Mouse (Mus musculus) intestine, postnatal 0 days (tissue): Measurements from ENCODE around the gene Agpat2. TPM values are rescaled to one million over a fixed set of nuclear protein-coding genes. Genes with fewer than 3 reads are reported as not detected.

Experiments used
- ATAC-seq: fragments of 200-750 bp; cut with Nextera tagmentation; 2 replicates; pipeline ENCODE4 v1.8.0; 2017; ENCODE audit warnings: mild to moderate bottlenecking, moderate TSS enrichment, moderate library complexity
- H3K27ac ChIP-seq: fragments of 300-500 bp; sonication (generic); 2 replicates; pipeline ENCODE4 v1.5.1; 2014; ENCODE audit warnings: mild to moderate bottlenecking, low read depth, low read length, moderate library complexity
- H3K27me3 ChIP-seq: fragments of 300-500 bp; sonication (generic); replicated peaks from 2 replicates; pipeline ENCODE4 v1.6.1; 2014; ENCODE audit warnings: low read length, mixed read lengths; ENCODE audit not compliant: control insufficient read depth, insufficient read depth
- H3K36me3 ChIP-seq: fragments of 300-500 bp; sonication (generic); 2 replicates; pipeline ENCODE4 v1.6.1; 2014; ENCODE audit warnings: mild to moderate bottlenecking, moderate library complexity; ENCODE audit not compliant: control insufficient read depth, insufficient read depth
- H3K4me1 ChIP-seq: fragments of 300-500 bp; sonication (generic); replicated peaks from 2 replicates; pipeline ENCODE4 v1.6.1; 2014; ENCODE audit warnings: antibody characterized with exemption, low read length, mixed read lengths; ENCODE audit not compliant: control insufficient read depth, insufficient read depth
- H3K4me2 ChIP-seq: fragments of 300-500 bp; sonication (generic); replicated peaks from 2 replicates; pipeline ENCODE4 v1.6.1; 2014; ENCODE audit warnings: low read depth, mild to moderate bottlenecking, moderate library complexity
- H3K4me3 ChIP-seq: fragments of 300-500 bp; sonication (generic); 2 replicates; pipeline ENCODE4 v1.5.1; 2014; ENCODE audit warnings: low read depth, low read length
- H3K9ac ChIP-seq: fragments of 300-500 bp; sonication (generic); 2 replicates; pipeline ENCODE4 v1.6.1; 2014; ENCODE audit warnings: mild to moderate bottlenecking, low read depth, low read length
- H3K9me3 ChIP-seq: fragments of 300-500 bp; sonication (generic); 2 replicates; pipeline ENCODE4 v1.6.1; 2016; ENCODE audit warnings: mixed run types; ENCODE audit not compliant: control insufficient read depth
- CTCF ChIP-seq: sonication (generic); IDR thresholded peaks from 2 replicates; pipeline ENCODE4 v1.5.1; 2016; ENCODE audit warnings: low read depth, mild to moderate bottlenecking, control low read depth, antibody characterized with exemption, moderate library complexity
- WGBS: fragments of 180-500 bp; shearing (Covaris S2); extraction: QIAGEN DNeasy Blood & Tissue Kit; methylation state at CpG from one replicate; pipeline ENCODE4 v1.1.7; 2014; 5-methylcytosine and 5-hydroxymethylcytosine counted together
- polyA plus RNA-seq: library from polyadenylated mRNA; unstranded; fragments of >200 nt; fragmentation: Nextera tagmentation; extraction: Ambion mirVana; gene quantifications from 2 replicates; pipeline ENCODE4 v1.2.1, GENCODE M21; 2015

The Agpat2 gene
- polyA plus RNA-seq, 1 experiment from 2014 or later = 128 TPM

DNA sequence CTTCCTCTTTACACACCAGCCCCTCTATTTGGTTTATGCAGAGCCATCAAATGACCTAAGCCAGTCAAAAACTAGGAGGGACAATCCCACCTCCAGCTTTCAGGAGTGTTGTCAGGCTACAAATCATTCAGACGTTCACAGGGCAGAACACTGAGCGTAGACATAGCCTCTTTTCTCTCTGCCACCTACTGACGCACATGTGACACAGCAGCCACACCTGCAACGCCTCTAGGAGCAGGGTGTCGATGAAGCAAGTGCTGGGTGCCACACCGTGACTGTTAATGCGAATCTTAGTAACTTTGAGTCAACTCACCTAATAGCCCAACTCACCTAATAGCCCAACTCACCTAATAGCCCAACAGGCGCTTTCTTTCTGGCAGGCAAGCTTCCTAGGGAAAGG is 34.9 kb upstream of the Agpat2 start:
- no peaks in the 10 kb centered on the region for H3K27me3 ChIP-seq
- peak overlapping the region; percentile 85; the same call in 1 of the 2 replicates for H3K9ac ChIP-seq
- no peaks in the 10 kb centered on the region for H3K9me3 ChIP-seq
- H3K4me2 ChIP-seq = peak overlapping the region; percentile 75
- H3K4me3 ChIP-seq = peak overlapping the region; percentile 90
- 4% methylated on average over 8 of the region's 8 CpGs for WGBS
- peak; percentile 83 for TF ChIP-seq CTCF
- H3K27ac ChIP-seq = peak overlapping the region; percentile 72
- H3K4me1 ChIP-seq = 0 out of 2 replicates have a peak, but pooled peaks cover 8% of the 10 kb centered on the region
- peak; percentile 55 for ATAC-seq
- peaks cover 43% of the 10 kb centered on the region for H3K36me3 ChIP-seq

DNA sequence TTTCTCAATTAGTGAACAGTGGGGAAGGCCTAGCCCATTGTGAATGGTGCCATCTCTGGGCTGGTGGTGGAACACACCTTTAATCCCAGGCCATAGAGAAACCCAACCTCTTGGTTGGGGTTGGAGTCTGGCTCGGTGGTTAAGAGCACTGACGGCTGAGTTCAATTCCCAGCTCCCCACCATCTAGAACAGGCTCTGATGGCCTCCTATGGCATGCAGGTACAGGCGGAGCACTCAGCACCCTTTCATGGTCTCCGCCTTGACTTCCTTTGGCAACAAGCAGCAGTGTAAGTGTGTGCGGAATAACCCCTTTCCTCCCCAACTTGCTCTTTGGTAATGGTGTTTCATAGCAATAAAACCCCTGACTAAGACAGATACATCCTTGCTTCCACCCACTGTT is 34.4 kb upstream of the Agpat2 start:
- WGBS = 41% methylated on average over 5 of the region's 5 CpGs
- TF ChIP-seq CTCF = peak; percentile 22; the same call in 1 of the 2 replicates
- Histone ChIP-seq H3K9me3 (no peaks in the 10 kb centered on the region), H3K4me2 (peak overlapping the region; percentile 75), H3K4me3 (peak overlapping the region; percentile 90), H3K27ac (no peak overlapping the region; the same call in 1 of the 2 replicates), H3K9ac (no peak overlapping the region), H3K36me3 (peaks cover 43% of the 10 kb centered on the region), H3K27me3 (no peaks in the 10 kb centered on the region), H3K4me1 (0 out of 2 replicates have a peak, but pooled peaks cover 8% of the 10 kb centered on the region)
- no peak for ATAC-seq

- H3K4me3 ChIP-seq = no peak overlapping the region
- peak overlapping the region; percentile 75 for H3K4me2 ChIP-seq
- no peak overlapping the region for H3K27ac ChIP-seq
- TF ChIP-seq CTCF = no peak
- H3K27me3 ChIP-seq = no peaks in the 10 kb centered on the region
- ATAC-seq = no peak
- peaks cover 43% of the 10 kb centered on the region for H3K36me3 ChIP-seq
- H3K9me3 ChIP-seq = no peaks in the 10 kb centered on the region
- H3K9ac ChIP-seq = no peak overlapping the region
- 69% methylated on average over 5 of the region's 5 CpGs for WGBS
- 0 out of 2 replicates have a peak, but pooled peaks cover 8% of the 10 kb centered on the region for H3K4me1 ChIP-seq
Observed at GRCm38 (mm10) chr2:26638039-26638438, 33.8 kb upstream of the Agpat2 start.

DNA sequence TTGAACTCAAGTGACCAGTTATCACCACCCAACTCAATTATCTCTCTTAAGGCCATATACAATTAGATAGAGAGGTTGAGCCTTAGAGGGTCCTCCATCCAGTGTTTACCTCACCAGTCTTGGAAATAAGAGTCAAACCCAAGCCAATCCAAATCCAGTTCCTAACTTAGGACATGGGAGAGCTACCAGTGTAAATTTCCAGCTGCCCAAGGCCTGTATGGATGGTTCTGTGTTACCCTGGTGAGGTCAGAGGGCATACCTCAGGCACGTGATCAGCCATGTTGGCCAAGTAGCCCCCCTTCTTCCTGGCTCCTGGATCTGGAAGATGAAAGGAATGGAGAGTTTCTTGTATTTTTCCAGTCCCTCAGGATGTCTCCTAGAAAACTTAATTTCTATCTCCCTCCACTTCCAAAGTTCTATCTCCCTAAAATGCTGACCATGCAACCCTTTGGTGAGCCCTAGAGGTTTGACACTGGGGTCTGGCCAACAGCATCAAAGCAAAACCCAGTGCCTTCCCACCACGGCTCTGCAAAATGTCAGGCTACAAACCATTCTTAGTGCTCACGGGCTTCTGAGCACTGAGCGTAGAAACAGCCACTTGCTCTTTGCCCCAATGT is 33.2 kb upstream of the Agpat2 start:
- Histone ChIP-seq H3K4me1 (0 out of 2 replicates have a peak, but pooled peaks cover 8% of the 10 kb centered on the region), H3K36me3 (peaks cover 43% of the 10 kb centered on the region), H3K9ac (no peak overlapping the region), H3K4me2 (no peak overlapping the region), H3K27me3 (no peaks in the 10 kb centered on the region), H3K27ac (no peak overlapping the region), H3K9me3 (no peaks in the 10 kb centered on the region), H3K4me3 (no peak overlapping the region)
- no peak for ATAC-seq
- no peak for TF ChIP-seq CTCF
- WGBS = 61% methylated on average over 4 of the region's 4 CpGs

DNA sequence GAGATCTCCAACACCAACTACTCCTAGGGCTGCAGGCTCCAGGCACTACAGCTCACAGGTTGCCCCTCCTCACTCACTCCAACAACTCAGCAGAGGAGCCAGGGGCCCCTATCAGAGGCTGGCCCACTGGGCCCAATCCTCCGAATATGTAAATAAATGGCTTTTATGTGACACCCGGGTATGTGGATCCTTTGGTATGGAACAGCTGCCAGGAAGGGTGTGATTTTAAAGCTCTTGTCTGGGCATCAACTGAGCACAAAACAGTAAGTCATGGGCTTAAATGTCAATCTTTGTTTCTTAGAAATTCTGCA is 32.1 kb upstream of the Agpat2 start:
- ATAC-seq = no peak
- Histone ChIP-seq H3K9ac (no peak overlapping the region), H3K4me3 (no peak overlapping the region), H3K27ac (no peak overlapping the region), H3K4me1 (0 out of 2 replicates have a peak, but pooled peaks cover 8% of the 10 kb centered on the region), H3K9me3 (no peaks in the 10 kb centered on the region), H3K27me3 (no peaks in the 10 kb centered on the region), H3K36me3 (peaks cover 43% of the 10 kb centered on the region), H3K4me2 (no peak overlapping the region)
- WGBS = 19% methylated on average over 2 of the region's 2 CpGs
- TF ChIP-seq CTCF = no peak

- H3K9me3 ChIP-seq = no peaks in the 10 kb centered on the region
- no peaks in the 10 kb centered on the region for H3K27me3 ChIP-seq
- no peak for ATAC-seq
- H3K9ac ChIP-seq = no peak overlapping the region
- H3K4me3 ChIP-seq = no peak overlapping the region
- no peak overlapping the region for H3K27ac ChIP-seq
- no peak for TF ChIP-seq CTCF
- H3K4me1 ChIP-seq = 0 out of 2 replicates have a peak, but pooled peaks cover 8% of the 10 kb centered on the region
- 66% methylated on average over 21 of the region's 21 CpGs for WGBS
- H3K36me3 ChIP-seq = peaks cover 43% of the 10 kb centered on the region
- no peak overlapping the region for H3K4me2 ChIP-seq
Observed at GRCm38 (mm10) chr2:26635489-26636324, 31.5 kb upstream of the Agpat2 start.
